Mouse (Mus musculus): ENCODE measurements around the gene Esr2. TPM values are rescaled to one million over a fixed set of nuclear protein-coding genes. Genes with fewer than 3 reads are reported as not detected.

Gene Esr2
- polyA plus RNA-seq, 1 experiment from 2014 or later, result 0.08 TPM

GRCm38 (mm10) chr12:76095117-76096035, 81.7 kb downstream of the Esr2 start:
- Histone ChIP-seq H3K36me3 (replicated peaks; ENCODE audit: control insufficient read depth, insufficient read depth) (peaks cover 82% of the 10 kb centered on the region), H3K9me3 (ENCODE audit: control insufficient read depth, low read length) (no peaks in the 10 kb centered on the region), H3K4me1 (replicated peaks; ENCODE audit: control insufficient read depth, insufficient read depth, low read length) (no peaks in the 10 kb centered on the region; the same call in 1 of the 2 replicates), H3K27me3 (ENCODE audit: control insufficient read depth, insufficient read depth, low read length) (no peaks in the 10 kb centered on the region), H3K4me3 (replicated peaks; ENCODE audit: low read length) (no peak overlapping the region), H3K4me2 (replicated peaks) (no peak overlapping the region), H3K9ac (no peak overlapping the region), H3K27ac (no peak overlapping the region)
- ATAC-seq (ENCODE audit: low FRiP score) (no peak), DNase-seq (ENCODE audit: low spot score) (no peak)
- WGBS, result 75% methylated on average over 30 of the region's 30 CpGs

GRCm38 (mm10) chr12:76093613-76094588, 83.2 kb downstream of the Esr2 start:
- Histone ChIP-seq H3K36me3 (replicated peaks; ENCODE audit: control insufficient read depth, insufficient read depth) (peaks cover 77% of the 10 kb centered on the region), H3K4me1 (replicated peaks; ENCODE audit: control insufficient read depth, insufficient read depth, low read length) (no peaks in the 10 kb centered on the region; the same call in 1 of the 2 replicates), H3K4me3 (replicated peaks; ENCODE audit: low read length) (no peak overlapping the region), H3K4me2 (replicated peaks) (no peak overlapping the region), H3K27me3 (ENCODE audit: control insufficient read depth, insufficient read depth, low read length) (no peaks in the 10 kb centered on the region), H3K9ac (no peak overlapping the region), H3K27ac (no peak overlapping the region), H3K9me3 (ENCODE audit: control insufficient read depth, low read length) (no peaks in the 10 kb centered on the region)
- ATAC-seq (ENCODE audit: low FRiP score) (no peak), DNase-seq (ENCODE audit: low spot score) (no peak)
- 90% methylated on average over 15 of the region's 15 CpGs for WGBS

GRCm38 (mm10) chr12:76092789-76093466, 84.1 kb downstream of the Esr2 start:
- Histone ChIP-seq H3K4me2 (replicated peaks) (no peak overlapping the region), H3K9ac (no peak overlapping the region), H3K36me3 (replicated peaks; ENCODE audit: control insufficient read depth, insufficient read depth) (peaks cover 75% of the 10 kb centered on the region), H3K27ac (no peak overlapping the region), H3K4me1 (replicated peaks; ENCODE audit: control insufficient read depth, insufficient read depth, low read length) (no peaks in the 10 kb centered on the region; the same call in 1 of the 2 replicates), H3K9me3 (ENCODE audit: control insufficient read depth, low read length) (no peaks in the 10 kb centered on the region), H3K4me3 (replicated peaks; ENCODE audit: low read length) (no peak overlapping the region), H3K27me3 (ENCODE audit: control insufficient read depth, insufficient read depth, low read length) (no peaks in the 10 kb centered on the region)
- no peak for ATAC-seq (ENCODE audit: low FRiP score)
- no peak for DNase-seq (ENCODE audit: low spot score)
- WGBS, result 96% methylated on average over 11 of the region's 11 CpGs

- no peaks in the 10 kb centered on the region for H3K9me3 ChIP-seq (ENCODE audit: control insufficient read depth, low read length)
- ATAC-seq (ENCODE audit: low FRiP score) (no peak), DNase-seq (ENCODE audit: low spot score) (no peak)
- no peak overlapping the region for H3K27ac ChIP-seq
- H3K27me3 ChIP-seq (ENCODE audit: control insufficient read depth, insufficient read depth, low read length), result no peaks in the 10 kb centered on the region
- peaks cover 34% of the 10 kb centered on the region for H3K36me3 ChIP-seq (replicated peaks; ENCODE audit: control insufficient read depth, insufficient read depth)
- 91% methylated on average over 13 of the region's 13 CpGs for WGBS
- no peak overlapping the region for H3K4me2 ChIP-seq (replicated peaks)
- H3K4me3 ChIP-seq (replicated peaks; ENCODE audit: low read length), result no peak overlapping the region
- H3K9ac ChIP-seq, result no peak overlapping the region
- H3K4me1 ChIP-seq (replicated peaks; ENCODE audit: control insufficient read depth, insufficient read depth, low read length), result peaks cover 11% of the 10 kb centered on the region
These were observed 90.0 kb downstream of the Esr2 start for GRCm38 (mm10) chr12:76087025-76087424.

- no peak overlapping the region for H3K4me3 ChIP-seq (replicated peaks; ENCODE audit: low read length)
These were observed 90.8 kb downstream of the Esr2 start for GRCm38 (mm10) chr12:76085956-76086905.

GRCm38 (mm10) chr12:76085066-76085465, 92.0 kb downstream of the Esr2 start:
- WGBS, result 93% methylated on average over 9 of the region's 9 CpGs
- no peak overlapping the region for H3K4me3 ChIP-seq (replicated peaks; ENCODE audit: low read length)

More at GRCm38 (mm10) chr12:76085956-76086905, 90.8 kb downstream of the Esr2 start:
- no peaks in the 10 kb centered on the region for H3K27me3 ChIP-seq (ENCODE audit: control insufficient read depth, insufficient read depth, low read length)
- DNase-seq (ENCODE audit: low spot score) (no peak), ATAC-seq (ENCODE audit: low FRiP score) (no peak)
- WGBS, result 80% methylated on average over 15 of the region's 15 CpGs
- H3K4me1 ChIP-seq (replicated peaks; ENCODE audit: control insufficient read depth, insufficient read depth, low read length), result peaks cover 13% of the 10 kb centered on the region
- H3K4me2 ChIP-seq (replicated peaks), result no peak overlapping the region
- no peak overlapping the region for H3K27ac ChIP-seq
- peaks cover 30% of the 10 kb centered on the region for H3K36me3 ChIP-seq (replicated peaks; ENCODE audit: control insufficient read depth, insufficient read depth)
- no peak overlapping the region for H3K9ac ChIP-seq
- H3K9me3 ChIP-seq (ENCODE audit: control insufficient read depth, low read length), result no peaks in the 10 kb centered on the region

GRCm38 (mm10) chr12:76081557-76082211, 95.4 kb downstream of the Esr2 start:
- DNase-seq (ENCODE audit: low spot score) (peak; percentile 75), ATAC-seq (ENCODE audit: low FRiP score) (peak; percentile 94)
- peaks cover 22% of the 10 kb centered on the region for H3K4me1 ChIP-seq (replicated peaks; ENCODE audit: control insufficient read depth, insufficient read depth, low read length)
- WGBS, result 6% methylated on average over 22 of the region's 22 CpGs
- no peaks in the 10 kb centered on the region; the same call in none of the 2 replicates for H3K36me3 ChIP-seq (replicated peaks; ENCODE audit: control insufficient read depth, insufficient read depth)
- H3K9me3 ChIP-seq (ENCODE audit: control insufficient read depth, low read length), result no peaks in the 10 kb centered on the region
- H3K27me3 ChIP-seq (ENCODE audit: control insufficient read depth, insufficient read depth, low read length), result no peaks in the 10 kb centered on the region
- peak overlapping the region; percentile 44 for H3K4me3 ChIP-seq (replicated peaks; ENCODE audit: low read length)
- peak overlapping the region; percentile 69 for H3K9ac ChIP-seq
- peak overlapping the region; percentile 56 for H3K4me2 ChIP-seq (replicated peaks)
- peak overlapping the region; percentile 94 for H3K27ac ChIP-seq

More at GRCm38 (mm10) chr12:76085066-76085465, 92.0 kb downstream of the Esr2 start:
- no peak overlapping the region for H3K4me2 ChIP-seq (replicated peaks)
- peaks cover 22% of the 10 kb centered on the region for H3K4me1 ChIP-seq (replicated peaks; ENCODE audit: control insufficient read depth, insufficient read depth, low read length)
- no peak overlapping the region for H3K9ac ChIP-seq
- no peak for ATAC-seq (ENCODE audit: low FRiP score)
- peaks cover 26% of the 10 kb centered on the region for H3K36me3 ChIP-seq (replicated peaks; ENCODE audit: control insufficient read depth, insufficient read depth)
- H3K9me3 ChIP-seq (ENCODE audit: control insufficient read depth, low read length), result no peaks in the 10 kb centered on the region
- DNase-seq (ENCODE audit: low spot score), result no peak
- H3K27me3 ChIP-seq (ENCODE audit: control insufficient read depth, insufficient read depth, low read length), result no peaks in the 10 kb centered on the region
- no peak overlapping the region for H3K27ac ChIP-seq
